Mouse (Mus musculus) heart, embryonic 15.5 days (tissue): ENCODE data around the gene Gm49601. TPM values are rescaled to one million over a fixed set of nuclear protein-coding genes. Genes with fewer than 3 reads are reported as not detected.

ENCODE experiments used
- ATAC-seq: fragments of 200-750 bp; cut with Nextera tagmentation; replicated peaks from 2 replicates; pipeline ENCODE4 v1.8.0; 2017; ENCODE audit warnings: low read depth, moderate TSS enrichment; ENCODE audit not compliant: insufficient number of reproducible peaks, insufficient read depth, low FRiP score
- H3K27ac ChIP-seq: fragments of 300-500 bp; sonication (generic); 2 replicates; pipeline ENCODE4 v1.5.1; 2015; ENCODE audit warnings: mild to moderate bottlenecking, inconsistent platforms
- H3K27me3 ChIP-seq: fragments of 300-500 bp; sonication (generic); 2 replicates; pipeline ENCODE4 v1.6.1; 2015; ENCODE audit warnings: inconsistent platforms
- H3K36me3 ChIP-seq: fragments of 300-500 bp; sonication (generic); 2 replicates; pipeline ENCODE4 v1.6.1; 2015; ENCODE audit warnings: mild to moderate bottlenecking, inconsistent platforms
- H3K4me1 ChIP-seq: fragments of 300-500 bp; sonication (generic); replicated peaks from 2 replicates; pipeline ENCODE4 v1.6.1; 2015; ENCODE audit warnings: inconsistent platforms
- H3K4me2 ChIP-seq: fragments of 300-500 bp; sonication (generic); 2 replicates; pipeline ENCODE4 v1.6.1; 2015; ENCODE audit warnings: inconsistent platforms, mild to moderate bottlenecking, moderate library complexity
- H3K4me3 ChIP-seq: fragments of 300-500 bp; sonication (generic); 2 replicates; pipeline ENCODE4 v1.5.1; 2015; ENCODE audit warnings: mild to moderate bottlenecking, inconsistent platforms
- H3K9ac ChIP-seq: fragments of 300-500 bp; sonication (generic); 2 replicates; pipeline ENCODE4 v1.6.1; 2015; ENCODE audit warnings: mild to moderate bottlenecking, inconsistent platforms
- H3K9me3 ChIP-seq: fragments of 300-500 bp; sonication (generic); replicated peaks from 2 replicates; pipeline ENCODE4 v1.6.1; 2016; ENCODE audit warnings: inconsistent platforms
- WGBS: fragments of 180-500 bp; shearing (Covaris S2); methylation state at CpG from one replicate; pipeline ENCODE4 v1.1.7; 2015; ENCODE audit warnings: mixed read lengths; 5-methylcytosine and 5-hydroxymethylcytosine counted together
- polyA plus RNA-seq: library from polyadenylated mRNA; unstranded; fragments of >200 nt; fragmentation: Nextera tagmentation; extraction: Ambion mirVana; gene quantifications from 2 replicates; pipeline ENCODE4 v1.2.1, GENCODE M21; 2015

The Gm49601 gene
- polyA plus RNA-seq, 1 experiment from 2014 or later, result 0.94 TPM

DNA sequence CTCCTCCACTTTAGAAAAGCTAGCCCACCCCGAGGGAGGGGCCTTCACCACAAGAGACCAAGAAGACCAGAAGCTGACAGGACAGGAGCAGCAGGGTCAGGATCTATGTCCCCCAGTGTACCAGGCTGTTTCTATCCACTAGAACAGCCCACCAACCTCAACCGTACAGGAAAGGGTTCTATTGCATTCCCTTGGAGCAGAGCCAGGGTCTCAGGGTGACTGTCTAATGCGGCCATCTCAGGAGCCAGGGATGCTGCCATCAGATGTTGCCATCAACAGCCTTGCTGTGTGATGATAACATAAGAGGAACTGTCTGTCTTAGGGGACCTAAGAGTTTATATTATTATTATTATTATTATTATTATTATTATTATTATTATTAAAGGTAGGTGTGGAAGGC, 49.2 kb downstream of the Gm49601 start:
- H3K27me3 ChIP-seq, result peaks cover 52% of the 10 kb centered on the region
- peaks cover 12% of the 10 kb centered on the region for H3K4me1 ChIP-seq
- 38% methylated on average over 3 of the region's 3 CpGs for WGBS
- H3K9ac ChIP-seq, result no peak overlapping the region
- H3K4me2 ChIP-seq, result no peak overlapping the region
- ATAC-seq, result no peak
- H3K36me3 ChIP-seq, result no peaks in the 10 kb centered on the region
- no peak overlapping the region for H3K27ac ChIP-seq
- H3K9me3 ChIP-seq, result no peaks in the 10 kb centered on the region
- no peak overlapping the region for H3K4me3 ChIP-seq

DNA sequence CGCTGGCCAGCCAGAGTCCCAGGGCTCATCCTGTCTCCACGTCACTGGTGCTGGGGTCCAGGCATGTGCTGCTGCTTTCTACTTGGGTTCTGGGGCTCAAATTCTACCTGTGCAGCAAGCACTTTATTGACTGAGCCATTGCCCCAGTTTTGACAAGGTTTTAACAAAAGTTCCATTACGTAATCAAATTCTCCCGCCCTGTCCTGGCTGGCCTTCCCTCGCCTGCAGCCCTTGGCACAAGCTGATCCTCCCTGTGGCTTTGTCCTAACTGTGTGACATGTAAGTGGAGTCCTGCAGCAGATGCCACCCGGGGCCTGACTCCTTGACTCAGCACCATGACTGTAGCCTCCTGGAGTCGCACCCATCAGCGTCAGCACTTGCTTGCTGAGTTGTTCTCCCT, 52.0 kb downstream of the Gm49601 start:
- Histone ChIP-seq H3K4me2 (no peak overlapping the region), H3K4me3 (no peak overlapping the region), H3K27me3 (peaks cover 24% of the 10 kb centered on the region), H3K27ac (no peak overlapping the region), H3K36me3 (no peaks in the 10 kb centered on the region), H3K9me3 (no peaks in the 10 kb centered on the region), H3K4me1 (no peaks in the 10 kb centered on the region), H3K9ac (no peak overlapping the region)
- WGBS, result 59% methylated on average over 8 of the region's 8 CpGs
- ATAC-seq, result no peak

Other genes with a start within 250 kb of the Gm49601 start
- gene Txnrd2, start 200.0 kb downstream of the Gm49601 start, polyA plus RNA-seq, result 35.3 and 37.7 TPM in 2 replicates
- gene Comt, start 199.6 kb downstream of the Gm49601 start, polyA plus RNA-seq, result 113 and 129 TPM in 2 replicates
- 9.3 and 11.2 TPM in 2 replicates for gene Gnb1l, start 127.7 kb downstream of the Gm49601 start, polyA plus RNA-seq
- gene Rtl10, start 127.5 kb downstream of the Gm49601 start, polyA plus RNA-seq, result 1.8 and 2.7 TPM in 2 replicates
- 0.66 and 1.5 TPM in 2 replicates for gene Tbx1, start 35.8 kb downstream of the Gm49601 start, polyA plus RNA-seq
- 3.7 and 3.8 TPM in 2 replicates for gene Gp1bb, start 4.0 kb downstream of the Gm49601 start, polyA plus RNA-seq
- gene Sept5, start 3.5 kb upstream of the Gm49601 start, polyA plus RNA-seq, result 8.1 and 14.8 TPM in 2 replicates
- gene Cldn5, start 150.4 kb upstream of the Gm49601 start, polyA plus RNA-seq, result 25.6 and 32.8 TPM in 2 replicates
- gene Ufd1, start 185.4 kb upstream of the Gm49601 start, polyA plus RNA-seq, result 62.2 and 69.6 TPM in 2 replicates
- 27.9 and 37.6 TPM in 2 replicates for gene Cdc45, start 185.6 kb upstream of the Gm49601 start, polyA plus RNA-seq
- 32.0 and 36.3 TPM in 2 replicates for gene 2510002D24Rik, start 210.2 kb upstream of the Gm49601 start, polyA plus RNA-seq
- not detected in 2 replicates for gene Gm28539, start 210.2 kb upstream of the Gm49601 start, polyA plus RNA-seq